Mouse (Mus musculus) lung, postnatal 0 days (tissue): ENCODE measurements at regions not wholly inside any gene's neighbourhood (a gene's known extent, or its start where the extent isn't known, plus 50 kb on each side); places are given as distances from the start of the nearest gene placed in this dataset.

Source experiments
- CTCF ChIP-seq: IDR thresholded peaks from 2 replicates; pipeline ENCODE4 v1.5.1; 2016; ENCODE audit warnings: antibody characterized with exemption, mild to moderate bottlenecking
- EP300 ChIP-seq: IDR thresholded peaks from 2 replicates; pipeline ENCODE4 v1.6.1; 2016; ENCODE audit warnings: antibody characterized with exemption, mild to moderate bottlenecking, control low read depth

GRCm38 (mm10) chr19:49966284-49966841, 712.1 kb downstream of the Sorcs1 start:
- TF ChIP-seq CTCF (no peak), EP300 (no peak)
